Mouse (Mus musculus) stomach, adult 2 months (tissue): ENCODE results near the gene Pld5. TPM values are rescaled to one million over a fixed set of nuclear protein-coding genes. Genes with fewer than 3 reads are reported as not detected.

Experiments
- polyA plus RNA-seq: library from polyadenylated mRNA; depleted of rRNA; stranded (reverse); fragments of >200 nt; gene quantifications from 2 replicates; pipeline ENCODE4 v1.2.3, GENCODE M21; 2012; rRNA removed

Pld5 gene
- 0.04 TPM in 1 of 2 replicates, not detected in the other for polyA plus RNA-seq

DNA sequence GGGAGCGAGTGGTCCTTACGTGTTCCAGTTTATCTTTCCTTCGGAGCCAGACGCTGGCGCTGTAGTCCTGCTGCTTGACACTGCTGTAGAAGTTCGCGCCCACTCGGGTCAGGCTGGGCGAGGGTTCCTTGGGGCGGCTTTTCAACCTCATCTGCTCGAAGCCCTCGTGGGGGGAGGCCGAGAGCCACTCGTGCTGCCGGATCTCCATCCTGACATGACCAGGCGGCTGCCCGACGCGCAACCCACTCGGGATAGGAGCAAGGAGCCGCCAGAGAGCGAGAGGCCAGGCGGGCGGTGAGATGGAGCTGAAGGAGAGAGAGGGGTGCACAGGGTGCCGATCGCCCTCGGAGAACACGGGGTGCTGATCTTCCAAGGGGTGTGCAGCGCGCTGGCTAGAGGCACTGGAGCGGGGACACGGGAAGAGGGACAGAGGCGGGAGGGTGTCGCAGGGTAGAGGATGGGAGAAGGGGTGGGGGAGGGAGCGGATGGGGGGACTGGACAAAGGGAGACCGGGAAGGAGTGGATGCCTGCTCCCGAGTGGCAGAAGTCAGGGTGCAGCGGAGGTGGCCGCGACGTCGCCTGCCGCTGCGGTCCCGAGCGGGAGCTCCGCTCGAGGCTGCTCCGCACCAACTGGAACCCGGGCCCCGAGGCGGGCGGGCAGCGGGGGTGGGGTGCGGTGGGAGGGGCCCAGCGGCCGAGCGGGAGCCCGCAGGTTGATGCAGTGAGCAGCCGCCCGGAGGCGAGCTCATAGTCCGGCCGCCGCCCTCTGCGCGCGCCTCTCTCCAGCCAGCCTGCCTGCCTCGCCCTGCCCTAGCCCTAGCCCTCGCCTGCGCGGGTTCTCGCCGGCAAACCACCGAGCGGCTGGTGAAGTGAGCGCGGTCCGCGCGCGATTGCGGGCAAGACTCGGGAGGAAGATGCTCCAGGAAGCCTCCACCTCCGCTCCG lies at the start of gene Pld5:
Gene Pld5, minus strand, starts transcription at position 646 of the 944 bp plus-strand sequence.

DNA sequence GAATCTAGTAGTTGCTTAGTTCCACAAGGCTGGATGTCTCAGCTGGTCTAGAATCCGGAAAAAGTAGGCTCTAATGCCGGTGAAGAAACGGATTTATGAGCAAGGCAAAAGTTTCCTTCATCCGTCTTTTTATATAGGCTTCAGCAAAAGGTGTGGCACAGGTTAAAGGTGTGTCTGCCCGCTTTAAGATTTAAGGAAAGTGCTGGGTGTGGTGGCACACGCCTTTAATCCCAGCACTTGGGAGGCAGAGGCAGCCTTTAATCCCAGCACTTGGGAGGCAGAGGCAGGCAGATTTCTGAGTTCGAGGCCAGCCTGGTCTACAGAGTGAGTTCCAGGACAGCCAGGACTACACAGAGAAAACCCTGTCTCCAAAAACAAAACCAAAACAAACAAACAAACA lies 296.1 kb downstream of the Pld5 start, which contains the start of gene Rbm8a2:
Gene Rbm8a2, minus strand, starts transcription at position 101 of the 400 bp plus-strand sequence.

DNA sequence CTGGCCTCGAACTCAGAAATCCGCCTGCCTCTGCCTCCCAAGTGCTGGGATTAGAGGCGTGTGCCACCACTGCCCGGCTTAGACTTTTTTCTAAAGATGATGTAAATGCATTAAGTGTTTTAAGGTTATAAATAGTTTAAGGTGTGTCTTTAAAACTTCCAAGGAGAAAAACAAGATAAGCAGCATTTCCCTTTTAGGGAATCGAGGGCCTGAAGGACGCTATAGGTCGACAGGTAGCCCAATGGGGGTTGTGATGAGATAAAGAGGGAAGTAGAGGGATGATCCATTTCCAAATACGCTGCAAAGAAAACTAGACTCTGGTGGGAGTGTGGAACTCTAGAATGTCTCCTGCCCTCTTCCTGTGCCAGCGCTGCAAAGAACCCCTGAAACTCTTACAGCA lies 355.1 kb downstream of the Pld5 start, which contains the start of gene Gm38100:
Gene Gm38100, plus strand, starts transcription at position 301 of the 400 bp plus-strand sequence.

